Mouse (Mus musculus): ENCODE data around the gene Tmem80.

Tmem80 gene

GRCm38 (mm10) chr7:141324686-141325085 lies 2.9 kb upstream of the Tmem80 start:
- no peak for DNase-seq (ENCODE audit: low read depth, low spot score)

GRCm38 (mm10) chr7:141326546-141327446 lies 743 bp upstream of the Tmem80 start:
- DNase-seq (ENCODE audit: low read depth, low spot score), result peak; percentile 9

GRCm38 (mm10) chr7:141328373-141328990 lies 943 bp downstream of the Tmem80 start:
- peak; percentile 16 for DNase-seq (ENCODE audit: low read depth, low spot score)

DNA sequence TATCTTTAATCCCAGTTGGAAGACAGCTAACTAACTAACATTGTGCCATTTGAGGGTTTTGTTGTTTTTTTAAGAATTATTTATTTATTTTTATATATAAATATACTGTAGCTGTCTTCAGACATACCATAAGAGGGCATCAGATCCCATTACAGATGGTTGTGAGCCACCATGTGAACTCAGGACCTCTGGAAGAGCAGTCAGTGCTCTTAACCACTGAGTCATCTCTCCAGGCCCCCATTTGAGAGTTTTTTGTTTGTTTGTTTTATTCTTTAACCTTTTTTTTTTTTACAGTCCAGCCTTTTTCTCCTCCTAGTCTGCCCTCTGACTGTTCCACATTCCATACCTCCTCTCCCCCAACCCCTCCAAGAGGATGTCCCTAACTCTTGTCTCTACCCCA lies 3.2 kb downstream of the Tmem80 start:
- DNase-seq (ENCODE audit: low read depth, low spot score), result peak; percentile 63

GRCm38 (mm10) chr7:141331990-141332389 lies 4.5 kb downstream of the Tmem80 start:
- no peak for DNase-seq (ENCODE audit: low read depth, low spot score)

DNA sequence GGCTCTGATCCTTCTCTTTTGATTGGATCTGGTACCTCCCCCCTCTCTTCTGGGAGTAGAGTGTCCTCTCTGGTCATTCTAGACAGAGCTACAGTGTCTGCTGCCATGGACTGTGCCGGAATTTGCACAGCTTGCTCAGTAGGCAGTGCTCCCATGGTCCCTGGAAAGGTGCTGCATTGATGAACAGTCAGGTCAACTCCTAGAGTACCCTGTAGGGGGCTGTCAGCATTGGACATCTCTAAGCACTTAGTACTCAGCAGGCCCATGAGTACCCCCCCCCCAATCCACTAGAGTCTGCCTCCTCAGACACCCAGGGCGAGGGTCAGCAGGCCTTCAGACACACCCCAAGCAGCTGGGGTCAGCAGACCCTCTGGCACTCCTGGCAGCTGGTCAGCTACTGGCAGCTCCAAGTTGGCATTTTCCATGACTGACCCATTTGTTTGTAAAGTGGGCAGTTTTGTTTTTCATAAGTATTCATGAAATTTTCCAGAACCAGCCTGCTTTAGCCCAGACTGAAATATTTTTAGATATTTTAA lies 7.6 kb downstream of the Tmem80 start:
- no peak for DNase-seq (ENCODE audit: low read depth, low spot score)

DNA sequence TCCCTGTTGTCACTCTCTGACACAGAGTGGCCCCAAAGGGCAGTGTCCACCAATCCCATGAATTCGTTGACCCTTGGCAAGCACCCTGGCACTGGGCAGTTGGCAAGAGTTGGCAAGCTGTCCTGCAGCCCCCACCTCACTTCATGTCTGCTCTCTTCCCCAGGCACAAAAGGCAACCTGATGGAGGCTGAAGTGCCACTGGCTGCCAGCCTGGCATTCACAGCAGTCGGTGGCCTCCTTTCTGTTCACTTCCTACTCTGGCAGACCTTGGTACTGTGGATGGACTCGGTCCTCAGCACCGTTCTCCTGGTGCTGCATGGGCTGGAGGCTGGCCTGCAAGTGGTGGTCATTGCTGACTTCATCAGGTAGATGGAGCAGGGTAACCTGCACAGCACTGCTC lies 8.1 kb downstream of the Tmem80 start:
- no peak for DNase-seq (ENCODE audit: low read depth, low spot score)

DNA sequence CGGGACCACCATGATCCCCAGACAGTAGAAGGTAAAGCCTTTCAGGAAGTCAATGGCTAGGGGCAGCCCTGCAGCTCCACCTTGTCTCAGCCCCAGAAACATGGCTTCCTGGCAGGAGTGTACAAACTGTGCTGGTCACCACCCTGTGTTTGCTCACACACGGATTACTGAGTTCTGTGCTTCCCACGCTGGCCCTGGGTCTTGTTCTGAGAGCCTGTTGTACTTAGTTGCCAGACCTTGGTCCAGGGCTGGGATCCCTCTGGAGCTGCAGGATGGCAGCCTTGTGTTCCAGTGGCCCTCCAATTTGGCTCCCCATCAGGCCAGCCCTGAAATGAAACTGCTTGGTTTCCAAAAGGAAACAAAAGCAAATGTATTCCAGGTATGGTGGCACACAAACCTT lies 8.8 kb downstream of the Tmem80 start:
- no peak for DNase-seq (ENCODE audit: low read depth, low spot score)

DNA sequence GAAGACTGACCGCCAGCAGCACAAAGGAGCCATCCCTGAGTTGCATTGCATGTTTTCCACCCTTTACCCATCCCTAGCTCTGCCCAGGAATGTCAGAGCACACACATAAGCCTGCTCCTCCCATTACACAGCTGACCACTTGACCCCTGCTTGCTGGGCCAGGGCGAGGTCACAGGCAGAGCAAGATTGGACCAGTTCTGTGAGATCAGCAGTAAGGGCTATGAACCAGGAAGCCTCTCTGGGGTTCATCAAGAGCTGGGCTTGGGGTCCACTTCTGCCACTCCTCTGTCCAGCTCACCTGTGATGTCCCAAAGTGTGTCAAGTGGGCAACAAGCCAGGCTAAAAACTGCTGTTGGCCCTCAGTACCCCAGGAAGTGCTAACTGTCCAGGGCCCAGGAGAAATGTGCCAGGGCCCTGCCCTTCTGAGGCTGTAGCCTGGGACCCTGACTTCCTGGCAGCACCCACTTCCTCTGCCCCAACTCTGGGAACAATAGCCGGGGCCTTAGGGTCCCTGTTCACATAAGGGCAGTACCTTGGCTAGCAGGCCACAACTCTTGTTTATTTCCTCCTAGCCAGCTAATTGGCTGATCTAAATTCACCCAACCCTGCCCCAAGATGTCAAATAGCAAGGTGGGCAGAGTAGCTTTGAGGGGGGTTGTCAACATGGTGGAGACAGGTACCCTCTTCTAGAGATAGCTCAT lies 10.3 kb downstream of the Tmem80 start:
- peak; percentile 16 for DNase-seq (ENCODE audit: low read depth, low spot score)

DNA sequence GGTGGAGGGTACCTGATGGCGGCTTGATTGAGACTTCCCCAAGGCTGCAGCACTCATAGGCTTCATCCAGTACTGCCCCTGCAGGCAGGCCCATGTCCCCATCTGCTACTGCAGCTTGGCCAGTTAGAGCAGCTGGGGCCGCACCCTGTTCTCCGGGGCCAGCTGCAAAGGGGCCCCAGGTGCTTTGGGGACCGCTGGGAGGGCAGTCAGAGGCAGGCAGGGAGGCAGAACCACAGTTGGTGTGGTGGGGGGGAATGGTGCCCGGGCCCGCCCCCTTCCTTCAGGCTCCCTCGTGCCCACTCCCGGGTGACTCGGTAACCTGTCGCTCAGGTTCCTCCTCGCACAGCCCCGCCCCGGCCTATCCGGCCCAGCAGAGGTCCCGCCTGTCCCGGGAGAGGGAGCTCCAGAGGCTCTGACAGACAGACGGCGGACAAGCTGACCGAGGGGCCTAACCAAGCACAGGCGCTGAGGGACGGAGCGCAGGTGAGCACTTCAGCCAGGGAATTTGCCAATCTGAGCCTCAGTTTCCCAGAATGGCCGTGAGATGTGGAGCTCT lies 11.1 kb downstream of the Tmem80 start, which contains the start of gene Eps8l2:
Eps8l2 (plus strand) TSS at position 305 of the 556 bp plus-strand sequence.
- DNase-seq (ENCODE audit: low read depth, low spot score), result no peak

- no peak for DNase-seq (ENCODE audit: low read depth, low spot score)
Measured at GRCm38 (mm10) chr7:141339215-141339920, 11.8 kb downstream of the Tmem80 start.

DNA sequence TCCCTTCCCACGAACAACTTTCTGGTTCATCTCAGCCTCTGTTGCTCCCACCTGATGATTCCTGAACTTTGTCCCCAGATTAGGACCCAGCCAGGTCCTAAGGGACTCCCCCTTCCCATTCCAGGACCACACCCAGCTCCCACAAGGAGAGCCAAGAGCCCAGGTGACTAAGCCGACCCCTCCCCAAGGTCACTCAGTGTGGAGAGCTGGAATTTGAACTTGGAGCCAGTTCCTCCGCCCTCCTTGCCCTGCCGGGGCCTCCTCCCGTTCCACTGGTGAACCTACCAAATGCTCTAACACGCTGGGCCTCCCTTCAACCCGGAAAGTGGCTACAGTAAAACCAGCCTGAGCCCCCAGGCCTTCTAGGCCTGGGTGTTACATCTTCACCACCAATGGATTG lies 12.5 kb downstream of the Tmem80 start:
- DNase-seq (ENCODE audit: low read depth, low spot score), result peak; percentile 44

DNA sequence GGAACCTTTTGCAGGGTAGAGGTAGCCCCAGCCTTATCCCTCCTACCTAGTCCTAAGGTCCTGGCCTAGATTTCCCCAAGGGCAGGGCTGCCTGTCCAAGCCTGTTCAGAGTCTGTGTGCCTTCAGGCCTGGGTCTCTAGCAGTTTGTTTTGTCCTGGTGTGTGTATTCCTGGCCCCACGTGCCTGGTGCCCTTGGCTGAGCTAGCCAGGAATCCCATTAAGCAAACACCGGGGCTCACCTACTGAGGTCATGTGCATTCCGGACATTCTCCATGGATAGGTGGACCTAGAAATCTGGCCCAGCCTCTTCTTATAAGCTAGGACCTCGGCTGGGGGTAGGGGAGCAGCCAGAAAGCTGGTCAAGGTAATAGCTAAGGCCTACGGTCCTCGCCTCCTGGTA lies 12.9 kb downstream of the Tmem80 start:
- no peak for DNase-seq (ENCODE audit: low read depth, low spot score)

DNA sequence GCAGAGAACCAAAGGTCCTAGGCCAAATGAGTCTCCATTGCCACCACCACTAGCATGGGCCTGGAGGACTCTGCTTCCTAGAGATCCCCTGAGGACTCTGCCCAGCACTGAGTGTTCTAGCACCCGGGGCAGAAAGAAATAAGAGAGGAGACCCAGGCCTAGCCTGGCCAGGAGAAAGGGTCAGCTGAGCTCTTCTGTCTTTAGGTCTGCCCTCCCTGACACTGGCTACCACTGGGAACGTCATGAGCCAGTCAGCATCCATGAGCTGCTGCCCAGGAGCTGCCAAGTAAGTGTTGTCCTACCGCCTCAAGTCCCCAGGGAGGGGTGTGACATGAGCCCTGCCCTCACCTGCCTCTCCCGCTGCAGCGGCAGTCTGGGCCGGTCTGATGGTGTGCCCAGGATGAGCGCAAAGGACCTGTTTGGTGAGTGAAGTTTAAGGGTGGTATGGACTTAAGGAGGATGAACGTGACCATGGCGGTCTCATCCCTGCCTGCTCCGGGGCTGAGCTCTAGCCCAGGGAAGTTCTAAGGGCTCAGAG lies 14.2 kb downstream of the Tmem80 start:
- DNase-seq (ENCODE audit: low read depth, low spot score), result no peak

DNA sequence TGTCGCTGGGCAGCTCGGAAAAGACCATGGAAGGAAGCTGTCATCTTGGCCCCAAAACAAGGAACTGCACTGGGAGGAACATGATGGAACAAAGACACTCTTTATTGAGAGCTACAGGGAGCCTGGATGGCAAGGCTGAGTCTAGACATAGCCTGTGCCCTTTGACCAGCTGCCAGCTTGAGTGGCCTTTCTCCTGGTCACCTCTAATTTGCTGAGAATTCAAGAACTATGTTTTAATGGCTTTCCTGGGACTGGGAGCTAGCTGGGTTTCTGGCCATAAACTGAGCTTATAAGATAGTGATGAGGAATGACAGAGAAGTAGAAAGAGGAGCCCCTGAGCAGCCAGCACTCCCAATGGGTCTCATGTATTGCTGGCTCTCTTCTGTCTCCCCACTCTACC lies 15.7 kb downstream of the Tmem80 start:
- no peak for DNase-seq (ENCODE audit: low read depth, low spot score)

DNA sequence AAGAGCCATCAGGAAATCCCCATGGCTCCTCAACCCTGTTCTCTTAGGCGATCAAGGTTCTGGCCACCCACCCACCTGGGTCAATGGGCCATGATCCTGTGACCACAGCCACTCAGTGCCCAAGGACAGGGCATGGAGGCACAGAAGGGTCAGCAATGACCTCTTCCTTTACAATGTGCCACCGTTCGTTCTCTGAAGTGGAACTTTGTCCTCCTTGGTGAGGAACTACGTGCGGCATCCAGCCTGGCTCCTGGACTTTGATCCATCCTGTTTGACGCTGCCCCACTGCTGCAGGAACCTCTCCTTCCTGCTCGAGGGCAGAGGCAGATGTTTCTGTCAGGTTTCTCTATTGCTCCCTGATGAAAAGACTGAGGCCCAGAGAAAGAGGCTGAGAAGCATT lies 16.2 kb downstream of the Tmem80 start:
- no peak for DNase-seq (ENCODE audit: low read depth, low spot score)

GRCm38 (mm10) chr7:141344787-141345186 lies 17.2 kb downstream of the Tmem80 start:
- DNase-seq (ENCODE audit: low read depth, low spot score), result no peak

DNA sequence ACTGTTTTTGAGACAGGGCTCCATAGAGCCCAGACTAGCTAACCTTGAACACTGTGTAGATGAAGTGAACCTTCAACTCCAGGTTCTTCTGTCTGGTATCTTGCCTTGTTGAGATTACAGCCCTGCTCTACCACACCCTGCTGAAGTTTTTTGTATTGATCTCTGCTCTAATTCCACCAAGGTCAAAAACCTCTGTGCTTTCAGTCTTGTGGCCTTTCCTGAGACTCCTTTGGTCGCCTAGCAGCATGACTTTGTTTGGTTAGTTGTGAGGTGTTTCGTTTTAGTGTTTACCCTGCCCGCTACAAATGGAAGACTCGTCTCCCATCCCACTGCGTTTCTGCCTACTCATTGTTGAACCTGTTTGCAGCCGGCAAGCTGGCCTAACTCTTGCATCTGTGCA lies 23.5 kb downstream of the Tmem80 start:
- no peak for DNase-seq (ENCODE audit: low read depth, low spot score)

DNA sequence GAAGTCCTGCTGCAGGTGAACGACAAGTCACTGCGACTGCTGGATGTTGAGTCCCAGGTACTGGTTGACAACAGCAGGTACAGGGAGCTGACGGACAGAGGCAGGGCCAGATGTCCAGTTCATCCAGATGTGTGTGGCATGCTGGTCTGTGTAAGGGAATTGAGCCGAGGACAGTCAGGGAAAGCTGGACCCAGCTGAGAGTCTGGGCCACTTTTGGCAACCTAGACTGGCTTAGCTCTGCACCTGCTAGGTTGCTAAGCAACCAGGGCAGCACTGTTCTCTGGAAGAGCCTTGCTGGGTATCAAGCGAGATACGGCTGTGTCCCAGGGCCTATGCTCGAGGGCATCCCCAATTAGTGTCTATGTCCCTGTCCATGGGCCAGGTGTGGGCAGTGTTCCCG lies 27.5 kb downstream of the Tmem80 start:
- DNase-seq (ENCODE audit: low read depth, low spot score), result no peak

DNA sequence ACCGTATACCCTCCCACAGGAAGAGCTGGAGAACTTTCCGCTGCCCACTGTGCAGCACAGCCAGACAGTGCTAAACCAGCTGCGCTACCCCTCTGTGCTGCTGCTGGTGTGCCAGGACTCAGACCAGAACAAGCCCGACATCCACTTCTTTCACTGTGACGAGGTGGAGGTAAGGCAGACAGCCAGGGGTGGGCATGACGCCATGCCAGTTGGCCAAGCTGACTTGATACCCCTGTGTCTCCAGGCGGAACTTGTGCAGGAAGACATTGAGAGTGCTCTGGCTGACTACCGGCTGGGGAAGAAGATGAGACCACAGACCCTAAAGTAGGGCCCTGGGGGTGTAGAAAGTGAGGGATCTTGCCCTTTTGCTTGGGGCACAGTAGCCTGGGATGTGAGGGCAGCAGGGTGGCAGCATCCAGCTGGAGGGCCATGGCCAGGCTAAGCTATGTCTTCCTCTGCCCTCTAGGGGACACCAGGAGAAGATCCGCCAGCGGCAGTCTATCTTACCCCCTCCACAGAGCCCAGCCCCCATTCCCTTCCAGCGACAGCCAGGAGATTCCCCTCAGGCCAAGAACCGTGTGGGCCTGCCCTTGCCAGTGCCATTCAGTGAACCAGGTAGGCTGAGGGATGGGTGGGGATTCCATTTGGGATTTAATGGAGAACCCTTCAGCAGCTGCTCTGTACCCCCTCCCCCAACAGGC lies 28.2 kb downstream of the Tmem80 start:
- no peak for DNase-seq (ENCODE audit: low read depth, low spot score)
